Mouse (Mus musculus) heart, embryonic 16.5 days (tissue): Measurements from ENCODE around the gene Ncoa3. TPM values are rescaled to one million over a fixed set of nuclear protein-coding genes. Genes with fewer than 3 reads are reported as not detected.

ENCODE experiments used
- ATAC-seq: fragments of 200-750 bp; cut with Nextera tagmentation; replicated peaks from 2 replicates; pipeline ENCODE4 v1.8.0; 2017; ENCODE audit warnings: moderate number of reproducible peaks; ENCODE audit not compliant: insufficient read depth, low FRiP score; ENCODE audit errors: extremely low read depth
- H3K27ac ChIP-seq: fragments of 300-500 bp; sonication (generic); 2 replicates; pipeline ENCODE4 v1.5.1; 2014; ENCODE audit warnings: mild to moderate bottlenecking, low read length, control low read depth, moderate library complexity
- H3K27me3 ChIP-seq: fragments of 300-500 bp; sonication (generic); 2 replicates; pipeline ENCODE4 v1.6.1; 2014; ENCODE audit warnings: low read length, mixed read lengths; ENCODE audit not compliant: control insufficient read depth, insufficient read depth
- H3K36me3 ChIP-seq: fragments of 300-500 bp; sonication (generic); 2 replicates; pipeline ENCODE4 v1.6.1; 2014; ENCODE audit not compliant: control insufficient read depth, insufficient read depth
- H3K4me1 ChIP-seq: fragments of 300-500 bp; sonication (generic); 2 replicates; pipeline ENCODE4 v1.6.1; 2014; ENCODE audit warnings: low read length, mixed read lengths; ENCODE audit not compliant: control insufficient read depth, insufficient read depth
- H3K4me2 ChIP-seq: fragments of 300-500 bp; sonication (generic); 2 replicates; pipeline ENCODE4 v1.6.1; 2014; ENCODE audit warnings: low read depth, mild to moderate bottlenecking, control low read depth, low read length
- H3K4me3 ChIP-seq: fragments of 300-500 bp; sonication (generic); 2 replicates; pipeline ENCODE4 v1.5.1; 2014; ENCODE audit warnings: mild to moderate bottlenecking, control low read depth, low read length
- H3K9ac ChIP-seq: fragments of 300-500 bp; sonication (generic); 2 replicates; pipeline ENCODE4 v1.6.1; 2014; ENCODE audit warnings: low read length, control low read depth
- H3K9me3 ChIP-seq: fragments of 300-500 bp; sonication (generic); replicated peaks from 2 replicates; pipeline ENCODE4 v1.6.1; 2016; ENCODE audit warnings: low read length; ENCODE audit not compliant: control insufficient read depth
- WGBS: fragments of 180-500 bp; shearing (Covaris S2); extraction: QIAGEN DNeasy Blood & Tissue Kit; methylation state at CpG from one replicate; pipeline ENCODE4 v1.1.7; 2014; 5-methylcytosine and 5-hydroxymethylcytosine counted together
- polyA plus RNA-seq: library from polyadenylated mRNA; unstranded; fragments of >200 nt; fragmentation: Nextera tagmentation; extraction: Ambion mirVana; gene quantifications from 2 replicates; pipeline ENCODE4 v1.2.1, GENCODE M21; 2015

Ncoa3 gene
- polyA plus RNA-seq, 1 experiment from 2014 or later: 9.5 TPM

DNA sequence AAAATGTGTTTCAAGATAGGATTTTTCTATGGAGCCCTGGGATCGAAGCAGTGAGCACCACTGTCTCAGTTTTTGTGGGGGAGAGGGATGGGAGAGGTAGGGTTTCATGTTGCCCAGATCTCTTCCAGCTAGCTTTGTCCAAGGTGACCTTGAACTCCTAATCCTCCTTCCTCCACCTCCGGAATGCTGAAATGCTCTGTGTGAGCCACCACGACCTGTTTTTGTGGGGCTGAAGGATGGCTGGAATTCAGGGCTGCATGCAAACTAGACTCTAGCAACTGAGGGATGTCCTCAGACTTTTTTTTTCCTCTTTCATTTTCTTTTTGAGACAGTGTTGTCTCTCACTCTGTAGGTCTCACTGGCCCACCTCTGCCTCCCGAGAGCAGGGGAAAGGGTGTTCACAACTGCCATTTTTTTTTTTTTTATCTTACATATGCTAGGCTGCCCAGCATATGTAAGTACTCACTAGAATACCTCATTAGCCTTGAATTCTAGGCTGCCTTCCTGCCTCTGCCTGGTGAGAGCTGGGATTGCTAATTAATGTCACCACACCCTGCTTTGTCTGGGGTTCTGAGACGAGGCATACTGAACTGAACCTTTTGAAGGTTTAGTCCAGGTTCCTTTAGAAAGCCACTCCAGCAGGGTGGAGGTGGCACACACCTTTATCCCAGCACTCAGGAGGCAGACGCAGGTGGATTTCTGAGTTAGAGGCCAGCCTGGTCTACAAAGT lies 11.0 kb upstream of the Ncoa3 start:
- H3K4me3 ChIP-seq: no peak overlapping the region
- H3K9me3 ChIP-seq: no peaks in the 10 kb centered on the region
- no peaks in the 10 kb centered on the region for H3K36me3 ChIP-seq
- no peak overlapping the region for H3K9ac ChIP-seq
- no peaks in the 10 kb centered on the region; the same call in 1 of the 2 replicates for H3K4me1 ChIP-seq
- H3K4me2 ChIP-seq: no peak overlapping the region
- no peaks in the 10 kb centered on the region for H3K27me3 ChIP-seq
- H3K27ac ChIP-seq: peak overlapping the region; percentile 29; the same call in 1 of the 2 replicates
- 48% methylated on average over 6 of the region's 6 CpGs for WGBS
- ATAC-seq: no peak

DNA sequence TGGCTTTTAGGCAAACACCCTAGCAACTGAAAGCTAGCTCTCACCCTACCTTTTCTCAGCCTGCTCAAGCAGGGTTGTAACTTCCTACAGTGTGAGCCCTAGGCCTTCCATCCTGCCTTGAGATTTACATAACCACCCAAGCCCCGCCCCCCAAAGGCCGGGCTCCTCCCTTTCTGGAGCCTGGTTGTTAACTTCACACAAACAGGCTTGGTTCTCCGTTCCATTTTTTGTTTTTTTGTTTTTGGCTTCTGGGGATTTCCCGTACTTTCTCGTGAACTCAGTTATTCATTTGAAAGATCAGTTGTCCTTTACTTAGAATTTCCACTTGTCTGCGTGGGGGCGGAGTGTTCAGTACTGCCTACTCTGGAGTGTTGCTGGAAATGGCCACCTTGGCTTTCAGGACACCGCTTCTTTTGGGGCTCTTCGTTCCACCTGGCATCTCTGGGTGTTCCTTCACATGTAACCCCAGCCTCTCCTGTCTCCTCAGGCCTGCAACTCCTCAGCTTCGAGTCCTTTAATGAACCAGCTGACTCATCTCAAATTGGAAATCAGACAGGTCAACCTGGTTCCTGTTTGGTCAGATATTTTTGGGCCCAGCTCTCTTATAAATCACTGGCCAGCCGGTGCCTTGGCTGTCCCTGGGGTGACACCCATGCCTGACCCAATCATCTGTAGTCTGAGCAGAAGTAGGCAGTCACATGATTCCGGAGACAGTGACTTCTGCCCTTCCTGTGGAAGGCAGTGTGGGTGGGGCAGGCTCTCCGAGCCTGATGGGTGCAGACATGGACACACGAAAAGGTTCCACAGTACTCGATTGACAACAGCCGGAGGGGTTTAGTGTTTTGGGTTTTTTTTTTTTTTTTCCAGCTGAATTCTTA lies 9.7 kb upstream of the Ncoa3 start:
- WGBS: 50% methylated on average over 16 of the region's 16 CpGs
- Histone ChIP-seq H3K9me3 (no peaks in the 10 kb centered on the region), H3K4me3 (no peak overlapping the region), H3K4me2 (no peak overlapping the region), H3K9ac (no peak overlapping the region), H3K27me3 (no peaks in the 10 kb centered on the region), H3K36me3 (no peaks in the 10 kb centered on the region), H3K27ac (peak overlapping the region; percentile 20; the same call in 1 of the 2 replicates), H3K4me1 (peaks cover 5% of the 10 kb centered on the region)
- no peak; the same call in 1 of the 2 replicates for ATAC-seq

DNA sequence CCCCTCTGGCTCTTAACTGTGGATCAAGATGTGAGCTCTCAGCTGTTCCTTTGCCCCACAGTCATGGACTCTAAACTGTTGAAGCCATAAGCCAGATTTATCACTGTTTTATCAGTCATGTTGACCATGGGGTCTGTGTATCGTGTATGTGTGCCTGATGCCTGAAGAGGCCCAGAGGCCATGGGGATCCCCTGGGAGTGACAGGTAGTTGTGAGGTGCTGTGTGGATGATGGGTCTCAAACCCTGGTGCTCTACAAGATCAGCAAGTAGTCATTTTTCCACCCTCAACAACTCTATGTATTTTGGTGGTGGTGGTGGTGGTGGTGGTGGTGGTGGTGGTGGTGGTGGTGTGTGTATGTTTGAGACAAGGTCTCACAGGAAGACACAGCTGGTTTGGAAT lies 8.1 kb upstream of the Ncoa3 start:
- WGBS: 97% methylated on average over 1 of the region's 1 CpGs
- peaks cover 5% of the 10 kb centered on the region for H3K4me1 ChIP-seq
- H3K9me3 ChIP-seq: no peaks in the 10 kb centered on the region
- H3K36me3 ChIP-seq: no peaks in the 10 kb centered on the region
- no peak for ATAC-seq
- H3K4me3 ChIP-seq: no peak overlapping the region
- H3K27me3 ChIP-seq: no peaks in the 10 kb centered on the region
- H3K4me2 ChIP-seq: no peak overlapping the region
- no peak overlapping the region for H3K9ac ChIP-seq
- H3K27ac ChIP-seq: no peak overlapping the region

DNA sequence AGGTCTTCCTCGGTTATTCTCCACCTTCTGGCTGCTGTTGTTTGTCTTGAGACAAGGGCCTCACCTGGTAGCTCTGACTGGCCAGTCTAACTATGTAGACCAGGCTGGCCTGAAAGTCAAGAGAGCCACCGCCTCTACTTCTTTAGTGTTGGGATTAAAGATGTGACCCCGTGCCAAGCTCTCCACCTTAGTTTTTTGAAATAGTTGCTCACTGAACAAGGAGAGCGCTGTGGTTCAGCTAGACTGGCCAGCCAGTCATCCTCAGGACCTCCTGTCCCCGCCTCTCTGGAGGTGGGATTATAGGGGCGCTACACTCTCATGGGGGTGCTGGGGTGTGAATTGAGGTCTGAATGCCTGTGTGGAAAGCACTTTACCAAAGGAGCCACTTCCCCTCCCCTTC lies 7.5 kb upstream of the Ncoa3 start:
- Histone ChIP-seq H3K9ac (no peak overlapping the region), H3K4me2 (no peak overlapping the region), H3K36me3 (no peaks in the 10 kb centered on the region), H3K4me3 (no peak overlapping the region), H3K27me3 (no peaks in the 10 kb centered on the region), H3K27ac (no peak overlapping the region), H3K9me3 (no peaks in the 10 kb centered on the region), H3K4me1 (peaks cover 5% of the 10 kb centered on the region)
- 84% methylated on average over 6 of the region's 6 CpGs for WGBS
- no peak for ATAC-seq

DNA sequence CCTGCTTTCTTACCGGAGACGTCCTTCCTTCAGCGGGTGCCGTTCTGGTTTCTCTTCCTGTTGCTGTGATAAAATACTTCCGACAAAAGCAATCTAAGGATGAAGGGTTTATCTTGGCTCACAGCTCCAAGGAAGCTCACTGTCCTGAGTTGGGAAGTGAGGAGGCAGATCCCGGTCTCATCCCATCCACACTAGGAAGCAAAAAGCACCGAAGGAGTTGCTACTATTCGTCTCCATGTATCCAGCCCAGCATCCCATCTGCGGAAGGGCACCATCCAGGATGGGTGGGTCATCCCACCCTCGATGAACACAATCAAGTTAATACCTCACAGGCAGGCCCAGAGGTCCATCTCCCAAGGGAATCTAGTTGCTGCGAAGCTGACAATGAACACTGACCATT lies 6.9 kb upstream of the Ncoa3 start:
- Histone ChIP-seq H3K4me2 (no peak overlapping the region), H3K27ac (no peak overlapping the region), H3K4me3 (no peak overlapping the region), H3K9ac (no peak overlapping the region), H3K9me3 (no peaks in the 10 kb centered on the region), H3K36me3 (no peaks in the 10 kb centered on the region), H3K4me1 (peaks cover 5% of the 10 kb centered on the region), H3K27me3 (no peaks in the 10 kb centered on the region)
- ATAC-seq: no peak
- WGBS: 80% methylated on average over 11 of the region's 11 CpGs

DNA sequence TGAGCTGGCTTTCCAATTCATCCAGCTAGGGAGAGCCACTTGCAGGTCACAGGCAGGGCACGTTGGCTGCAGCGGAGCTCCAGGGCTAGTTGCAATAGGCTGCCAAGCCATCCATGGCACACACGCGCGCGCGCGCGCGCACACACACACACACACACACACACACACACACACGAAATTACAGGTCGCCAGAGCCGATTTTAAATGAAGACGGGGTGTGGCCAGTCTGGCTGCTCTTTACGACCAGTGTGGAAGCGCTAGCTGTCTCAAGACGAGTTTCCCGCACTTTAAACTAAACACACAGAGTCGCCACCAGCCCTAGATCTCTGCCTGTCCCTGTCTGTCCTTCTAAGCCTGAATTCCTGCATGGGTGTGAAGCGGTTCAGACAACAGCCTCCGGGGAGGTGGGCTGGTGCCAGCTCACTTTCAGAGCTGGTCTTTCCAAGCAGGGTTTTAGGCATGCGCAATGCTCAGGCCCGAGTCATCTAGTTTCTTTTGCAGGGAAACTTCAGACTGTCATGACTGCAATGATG lies 5.4 kb upstream of the Ncoa3 start:
- ATAC-seq: peak; percentile 62
- Histone ChIP-seq H3K9ac (peak overlapping the region; percentile 80), H3K36me3 (no peaks in the 10 kb centered on the region), H3K9me3 (no peaks in the 10 kb centered on the region), H3K27ac (peak overlapping the region; percentile 95), H3K4me3 (peak overlapping the region; percentile 58), H3K4me2 (peak overlapping the region; percentile 75), H3K27me3 (no peaks in the 10 kb centered on the region), H3K4me1 (peaks cover 5% of the 10 kb centered on the region)
- 2% methylated on average over 23 of the region's 23 CpGs for WGBS

DNA sequence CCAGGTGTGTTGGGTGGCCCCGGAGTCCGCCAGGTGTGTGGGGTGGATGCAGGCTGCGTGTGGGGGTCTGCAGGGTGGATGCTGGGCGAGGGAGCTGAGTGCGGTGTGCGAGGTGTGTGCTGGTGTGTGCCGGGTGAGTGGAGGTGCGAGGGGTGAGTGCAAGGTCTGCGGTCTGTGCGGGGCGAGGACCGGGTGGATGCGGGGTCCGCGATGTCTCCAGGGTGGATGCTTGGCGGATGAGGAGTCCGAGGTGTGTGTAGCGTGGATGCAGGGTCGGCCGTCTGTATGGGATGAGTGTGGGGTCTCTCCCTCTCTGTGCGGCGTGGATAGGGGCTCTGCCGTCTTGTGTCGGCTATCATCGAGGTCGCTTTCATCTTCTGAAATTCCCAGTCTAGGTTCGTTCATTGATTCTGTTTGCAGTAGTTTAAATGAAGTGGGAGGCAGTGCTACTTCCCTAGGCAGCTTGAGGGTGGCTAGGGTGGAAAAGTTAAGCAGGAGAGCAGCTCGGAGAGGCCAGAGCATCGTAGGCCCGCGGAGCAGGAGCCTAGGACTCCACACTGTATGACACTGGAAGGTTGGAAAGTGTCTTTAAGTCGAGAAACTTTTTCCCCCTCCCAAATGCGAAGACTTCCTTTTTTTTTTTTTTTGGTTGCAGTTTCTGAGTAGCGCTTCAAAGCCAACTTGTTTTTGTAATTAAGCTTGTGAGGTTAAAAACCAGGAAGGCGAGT lies 901 bp downstream of the Ncoa3 start:
- Histone ChIP-seq H3K4me3 (peak overlapping the region; percentile 93), H3K4me1 (peaks cover 6% of the 10 kb centered on the region), H3K9me3 (no peaks in the 10 kb centered on the region), H3K36me3 (0 out of 2 replicates have a peak, but pooled peaks cover 2% of the 10 kb centered on the region), H3K27ac (0 out of 2 replicates have a peak overlapping the region, but pooled peaks have one; percentile 16), H3K4me2 (peak overlapping the region; percentile 98), H3K27me3 (no peaks in the 10 kb centered on the region), H3K9ac (peak overlapping the region; percentile 95)
- 3% methylated on average over 35 of the region's 35 CpGs for WGBS
- ATAC-seq: peak; percentile 25

DNA sequence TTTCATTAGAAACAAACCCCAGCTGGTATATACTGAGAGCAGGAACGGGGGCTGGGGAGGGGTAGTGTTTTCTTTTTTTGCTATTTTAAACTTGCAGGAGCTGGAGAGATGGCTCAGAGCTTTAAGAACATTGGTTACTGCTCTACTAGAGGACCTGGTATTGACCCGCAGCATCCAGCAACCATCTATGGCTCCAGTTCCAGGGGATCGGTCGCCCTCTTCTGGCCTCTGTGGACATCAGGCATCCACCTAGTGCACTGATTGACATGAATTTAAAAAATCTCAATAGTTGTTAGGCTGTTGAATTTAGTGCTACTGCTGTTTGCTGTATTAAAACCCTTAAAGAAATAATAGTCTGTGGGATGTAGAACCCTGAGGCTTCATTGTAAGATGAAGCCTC lies 1.9 kb downstream of the Ncoa3 start:
- no peaks in the 10 kb centered on the region for H3K9me3 ChIP-seq
- no peak for ATAC-seq
- no peak overlapping the region for H3K27ac ChIP-seq
- 91% methylated on average over 4 of the region's 4 CpGs for WGBS
- H3K4me3 ChIP-seq: no peak overlapping the region
- no peak overlapping the region for H3K4me2 ChIP-seq
- 0 out of 2 replicates have a peak, but pooled peaks cover 2% of the 10 kb centered on the region for H3K36me3 ChIP-seq
- H3K9ac ChIP-seq: no peak overlapping the region
- H3K4me1 ChIP-seq: peaks cover 16% of the 10 kb centered on the region
- no peaks in the 10 kb centered on the region for H3K27me3 ChIP-seq
